ENCODE assay signal across 9 mouse cellular contexts in the genomic region with DNA sequence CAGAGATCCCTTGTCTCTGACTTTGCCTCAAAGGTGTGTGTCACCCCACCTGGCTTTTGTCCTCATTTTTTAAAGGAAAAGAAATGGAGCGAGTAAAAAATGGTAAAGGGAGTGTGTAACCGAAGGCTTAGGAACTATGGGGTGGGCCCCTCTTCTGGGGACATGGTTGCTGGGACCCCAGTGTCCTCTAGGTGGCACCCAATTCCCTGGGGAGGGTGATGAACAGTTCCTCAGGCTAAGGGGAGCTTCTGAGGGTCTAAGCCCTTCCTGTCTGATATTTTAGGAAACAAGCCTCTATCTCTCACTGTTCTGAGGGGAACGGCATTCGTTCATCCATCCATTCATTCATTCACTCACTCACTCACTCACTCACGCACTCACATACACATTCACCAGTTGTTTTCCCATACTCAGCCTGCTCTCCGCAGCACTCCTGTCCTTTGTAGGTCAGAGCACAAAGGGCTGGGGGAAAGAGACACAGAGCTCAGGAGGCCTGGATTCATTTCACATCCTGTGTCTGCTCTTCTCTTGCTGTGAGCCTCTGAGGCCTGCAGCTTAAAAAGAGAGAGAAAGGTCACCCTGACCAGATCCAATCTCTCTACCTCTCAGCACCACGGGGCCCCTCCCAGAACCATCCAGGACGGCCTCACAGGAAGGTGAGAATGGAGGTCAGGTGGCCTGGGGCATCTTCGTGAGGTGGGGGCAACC. TPM values are rescaled to one million over a fixed set of nuclear protein-coding genes. Genes with fewer than 3 reads are reported as not detected.
A peak's percentile ranks its signal among the peaks of the same experiment; 100 is the strongest.
DNase-seq lines count a peak whose midpoint lies in the region; ATAC-seq and TF ChIP-seq lines count a peak whose summit lies in the region.
"Had no signal": no experiment of that assay in that cellular context is flagged by ENCODE, and none has a peak within 500 bp of the region (broad histone marks: within the 10 kb centered on the region; RNA-seq: fewer than 3 reads in every experiment).

No protein-coding gene starts in this region.

- no peak overlapping the region for H3K4me2 ChIP-seq in forebrain, embryonic 14.5 days (ENCODE audit: low read length)
- no peak overlapping the region for H3K4me2 ChIP-seq in liver, embryonic 12.5 days
- no peak overlapping the region for H3K4me2 ChIP-seq in hindbrain, postnatal 0 days (ENCODE audit: low read depth, low read length)
- H3K4me2 ChIP-seq: midbrain, embryonic 12.5 days had no signal

- H3K36me3 ChIP-seq in forebrain, embryonic 14.5 days (ENCODE audit: control insufficient read depth, insufficient read depth, low read length), result no peaks in the 10 kb centered on the region
- H3K36me3 ChIP-seq in forebrain, embryonic 10.5 days (replicated peaks), result no peaks in the 10 kb centered on the region
- no peaks in the 10 kb centered on the region for H3K36me3 ChIP-seq in liver, adult 2 months (ENCODE audit: control insufficient read depth, insufficient read depth, low read length)
- H3K36me3 ChIP-seq in liver, embryonic 12.5 days, result no peaks in the 10 kb centered on the region
- H3K36me3 ChIP-seq in hindbrain, postnatal 0 days (ENCODE audit: insufficient read depth, low read length), result no peaks in the 10 kb centered on the region
- H3K36me3 ChIP-seq: midbrain, embryonic 12.5 days had no signal

- no peaks in the 10 kb centered on the region for H3K27me3 ChIP-seq in forebrain, embryonic 14.5 days (replicated peaks; ENCODE audit: control insufficient read depth, insufficient read depth, low read length)
- peaks cover 24% of the 10 kb centered on the region for H3K27me3 ChIP-seq in forebrain, embryonic 10.5 days (ENCODE audit: poor library complexity, severe bottlenecking)
- 0 out of 2 replicates have a peak, but pooled peaks cover 4% of the 10 kb centered on the region for H3K27me3 ChIP-seq in liver, adult 2 months (ENCODE audit: control insufficient read depth, insufficient read depth, low read length)
- peaks cover 38% of the 10 kb centered on the region for H3K27me3 ChIP-seq in liver, embryonic 12.5 days (replicated peaks)
- no peaks in the 10 kb centered on the region for H3K27me3 ChIP-seq in hindbrain, postnatal 0 days (ENCODE audit: insufficient read depth, low read length)

- WGBS in forebrain, embryonic 14.5 days, result 51% methylated on average over 9 of the region's 9 CpGs
- 58% methylated on average over 9 of the region's 9 CpGs for WGBS in forebrain, embryonic 10.5 days
- 52% methylated on average over 9 of the region's 9 CpGs for WGBS in liver, adult 2 months
- 35% methylated on average over 9 of the region's 9 CpGs for WGBS in liver, embryonic 12.5 days (ENCODE audit: insufficient replicate concordance)
- 59% methylated on average over 9 of the region's 9 CpGs for whole genome bisulfite sequencing in hindbrain, postnatal 0 days

- no peaks in the 10 kb centered on the region for H3K4me1 ChIP-seq in forebrain, embryonic 14.5 days (ENCODE audit: control insufficient read depth, insufficient read depth, low read length)
- peaks cover 27% of the 10 kb centered on the region for H3K4me1 ChIP-seq in forebrain, embryonic 10.5 days
- H3K4me1 ChIP-seq in liver, adult 2 months (ENCODE audit: control insufficient read depth, insufficient read depth, low read length), result no peaks in the 10 kb centered on the region
- H3K4me1 ChIP-seq in liver, embryonic 12.5 days, result no peaks in the 10 kb centered on the region
- no peaks in the 10 kb centered on the region for H3K4me1 ChIP-seq in hindbrain, postnatal 0 days (ENCODE audit: insufficient read depth, low read length)
- H3K4me1 ChIP-seq: midbrain, embryonic 12.5 days had no signal

- H3K9ac ChIP-seq in forebrain, embryonic 14.5 days (ENCODE audit: low read length), result no peak overlapping the region
- H3K9ac ChIP-seq in liver, adult 2 months (ENCODE audit: low read depth, low read length), result no peak overlapping the region
- no peak overlapping the region for H3K9ac ChIP-seq in liver, embryonic 12.5 days
- no peak overlapping the region for H3K9ac ChIP-seq in hindbrain, postnatal 0 days (replicated peaks; ENCODE audit: low read length)
- H3K9ac ChIP-seq: midbrain, embryonic 12.5 days had no signal

- no peak overlapping the region for H3K27ac ChIP-seq in forebrain, embryonic 14.5 days (ENCODE audit: low read depth, low read length)
- no peak overlapping the region for H3K27ac ChIP-seq in forebrain, embryonic 10.5 days
- H3K27ac ChIP-seq in liver, adult 2 months (replicated peaks; ENCODE audit: insufficient read depth, low read depth, low read length), result no peak overlapping the region
- no peak overlapping the region for H3K27ac ChIP-seq in liver, embryonic 12.5 days
- no peak overlapping the region for H3K27ac ChIP-seq in hindbrain, postnatal 0 days
- H3K27ac ChIP-seq: midbrain, embryonic 12.5 days had no signal

- H3K79me2 ChIP-seq in liver, adult 2 months (ENCODE audit: control insufficient read depth, insufficient read depth, low read length), result no peaks in the 10 kb centered on the region

- no peak for ATAC-seq in forebrain, embryonic 14.5 days
- no peak for ATAC-seq in liver, embryonic 12.5 days
- no peak for ATAC-seq in hindbrain, postnatal 0 days

- peak; percentile 54 for TF ChIP-seq CTCF in liver, adult 2 months (IDR thresholded peaks at IDR 0.05; ENCODE audit: low read depth, low read length)
- TF ChIP-seq CTCF in hindbrain, postnatal 0 days (IDR thresholded peaks at IDR 0.05; ENCODE audit: low read depth), result peak; percentile 69

- no peaks in the 10 kb centered on the region for H3K9me3 ChIP-seq in forebrain, embryonic 14.5 days (replicated peaks; ENCODE audit: control insufficient read depth, low read length)
- no peaks in the 10 kb centered on the region for H3K9me3 ChIP-seq in forebrain, embryonic 10.5 days
- H3K9me3 ChIP-seq in liver, embryonic 12.5 days (replicated peaks), result no peaks in the 10 kb centered on the region
- no peaks in the 10 kb centered on the region for H3K9me3 ChIP-seq in hindbrain, postnatal 0 days (ENCODE audit: low read length)
- H3K9me3 ChIP-seq: midbrain, embryonic 12.5 days had no signal

- no peak overlapping the region for H3K4me3 ChIP-seq in forebrain, embryonic 14.5 days (ENCODE audit: low read depth, low read length)
- H3K4me3 ChIP-seq in forebrain, embryonic 10.5 days, result no peak overlapping the region
- H3K4me3 ChIP-seq in liver, adult 2 months (ENCODE audit: insufficient read depth, low read depth, low read length), result no peak overlapping the region
- H3K4me3 ChIP-seq in liver, embryonic 12.5 days, result no peak overlapping the region
- no peak overlapping the region for H3K4me3 ChIP-seq in hindbrain, postnatal 0 days (ENCODE audit: low read length)
- H3K4me3 ChIP-seq: midbrain, embryonic 12.5 days had no signal

- no peak for TF ChIP-seq POLR2A in liver, adult 2 months (IDR thresholded peaks at IDR 0.05; ENCODE audit: extremely low read depth, insufficient read depth, low read length)

- DNase-seq in forebrain, embryonic 14.5 days (ENCODE audit: low spot score), result peak; percentile 55
- DNase-seq in forebrain, embryonic 10.5 days (ENCODE audit: extremely low spot score, low spot score), result no peak
- DNase-seq in liver, adult 2 months (ENCODE audit: extremely low read depth, low read depth, low spot score), result no peak
- DNase-seq in R1 (ENCODE audit: low read depth, low spot score), result peak; percentile 90
- peak; percentile 65 for DNase-seq in hindbrain, postnatal 0 days (ENCODE audit: low spot score)
- DNase-seq in thymus, postnatal 14 days, result peak; percentile 52
- DNase-seq in kidney, adult 9 months, result no peak

RNA-seq across cellular contexts. Expression of gene Hand1, which starts 36.3 kb away (rescaled TPM):
- polyA plus RNA-seq in forebrain, embryonic 14.5 days (2014; fragmentation: Nextera tagmentation; extraction: Ambion mirVana), result not detected in 2 replicates
- polyA plus RNA-seq in forebrain, embryonic 10.5 days (2016; fragmentation: Nextera tagmentation; extraction: Ambion mirVana), result 0.14 TPM in 1 of 2 replicates, not detected in the other
- total RNA-seq in liver, adult 2 months (2014; rRNA removed), result not detected in 2 replicates
- polyA plus RNA-seq in liver, adult 2 months (2012; rRNA removed), result not detected in 2 replicates
- polyA plus RNA-seq in liver, embryonic 12.5 days (2016; fragmentation: Nextera tagmentation; extraction: Ambion mirVana), result 1.6 and 3.0 TPM in 2 replicates
- total RNA-seq in hindbrain, postnatal 0 days (2014; rRNA removed), result not detected in 2 replicates
- polyA plus RNA-seq in hindbrain, postnatal 0 days (2015; fragmentation: Nextera tagmentation; extraction: Ambion mirVana), result not detected in 2 replicates
- polyA plus RNA-seq: midbrain, embryonic 12.5 days had no signal

Comparison
In these comparisons a context has a peak if more than half of its experiments do, and no peak if none do; other contexts are left out.
1. DNase-seq: peak in forebrain, embryonic 14.5 days (single experiment), R1 (single experiment), hindbrain, postnatal 0 days (single experiment) and thymus, postnatal 14 days (single experiment); none in forebrain, embryonic 10.5 days (single experiment), liver, adult 2 months (single experiment) and kidney, adult 9 months (single experiment).